Mouse (Mus musculus): ENCODE results near the gene Klk1b8.
A peak's percentile ranks its signal among the peaks of the same experiment; 100 is the strongest.
"Not testable (repeated sequence)": the region's sequence is repeated elsewhere in the genome, so short reads cannot be mapped to it uniquely, and the experiment has no call there.

Gene Klk1b8

DNA sequence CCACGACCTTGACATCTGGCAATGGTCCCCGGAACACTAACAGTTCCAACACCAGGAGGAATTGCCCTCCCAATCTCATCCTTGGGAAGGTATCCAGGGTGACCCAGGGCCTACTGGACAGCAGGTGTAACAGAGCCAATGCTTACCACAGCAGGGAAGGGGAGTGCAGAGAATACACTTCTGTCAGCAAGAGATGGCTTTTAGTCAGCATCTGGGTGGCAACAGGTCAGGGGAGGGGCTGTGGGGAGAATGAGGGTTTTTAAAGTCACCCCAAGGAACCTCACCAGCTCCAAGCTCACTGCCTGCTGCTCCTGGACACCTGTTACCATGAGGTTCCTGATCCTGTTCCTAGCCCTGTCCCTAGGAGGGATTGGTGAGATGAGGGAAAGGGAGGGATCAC lies at the start of gene Klk1b8:
Gene Klk1b8, plus strand, starts transcription at position 301 of the 400 bp plus-strand sequence.
- no peak for DNase-seq

GRCm38 (mm10) chr7:43914821-43915220 lies 35.6 kb upstream of the Klk1b8 start:
- no peak for DNase-seq

DNA sequence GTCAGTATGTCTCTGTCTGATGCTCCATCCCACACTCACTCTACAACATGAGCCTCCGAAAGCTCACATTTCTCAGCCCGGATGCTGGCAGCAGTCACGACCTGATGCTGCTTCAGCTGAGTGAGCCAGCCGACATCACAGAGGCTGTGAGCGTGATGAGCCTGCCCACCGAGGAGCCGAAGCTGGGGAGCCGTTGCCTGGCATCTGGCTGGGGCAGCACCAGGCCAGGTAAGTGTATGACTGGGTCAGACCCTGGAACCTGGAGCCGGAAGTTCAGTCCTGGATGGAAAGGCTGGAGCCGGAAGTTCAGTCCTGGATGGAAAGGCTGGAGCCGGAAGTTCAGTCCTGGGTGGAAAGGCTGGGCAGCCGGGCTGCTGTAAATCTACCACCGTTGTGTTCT lies 32.0 kb upstream of the Klk1b8 start:
- DNase-seq, result no peak

GRCm38 (mm10) chr7:43918871-43919270 lies 31.6 kb upstream of the Klk1b8 start:
- DNase-seq, result no peak

DNA sequence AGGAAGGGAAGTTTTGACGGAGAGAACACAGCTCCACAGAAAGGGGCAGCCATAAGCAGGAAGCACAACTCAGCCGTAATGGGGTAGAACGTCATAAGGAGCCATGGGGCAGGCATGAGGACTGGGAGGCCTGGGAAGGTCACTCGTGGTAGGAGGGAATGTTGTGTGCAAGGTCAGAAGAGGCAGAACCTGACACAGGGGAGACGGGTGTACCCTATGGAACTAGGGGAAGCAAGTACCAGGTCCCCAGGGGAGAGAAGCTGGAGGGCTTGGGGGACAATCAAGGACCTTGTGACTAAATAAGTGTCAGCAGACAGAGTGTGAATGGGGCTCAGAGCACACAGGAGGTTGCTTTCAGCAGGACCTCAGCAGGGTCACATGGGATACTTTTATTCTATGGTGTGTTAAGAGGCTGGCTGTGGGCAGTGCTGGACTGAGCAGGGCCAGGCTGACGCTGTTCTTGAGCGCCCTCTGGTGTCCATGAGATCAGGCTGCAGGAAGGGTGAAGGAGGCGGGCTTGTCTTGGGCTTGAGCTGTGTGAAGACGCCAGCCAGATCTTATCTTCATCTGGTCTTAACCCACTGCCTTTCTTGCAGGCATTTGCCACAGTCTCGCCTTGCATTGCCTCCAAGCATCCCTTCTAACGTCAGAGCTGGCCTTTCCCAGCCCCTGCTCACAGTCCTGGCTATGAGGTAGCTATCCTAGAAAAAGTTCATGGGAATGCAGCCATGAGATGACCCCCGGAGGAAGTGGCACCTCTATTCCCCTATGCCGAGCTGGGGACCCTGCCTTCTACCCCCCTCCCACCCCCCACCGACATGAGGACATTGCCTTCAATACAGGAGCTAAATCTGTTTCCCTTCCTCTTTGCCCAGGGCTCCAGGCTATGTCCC lies 30.7 kb upstream of the Klk1b8 start:
- peak; percentile 64 for DNase-seq

GRCm38 (mm10) chr7:43920582-43920981 lies 29.9 kb upstream of the Klk1b8 start:
- no peak for DNase-seq

DNA sequence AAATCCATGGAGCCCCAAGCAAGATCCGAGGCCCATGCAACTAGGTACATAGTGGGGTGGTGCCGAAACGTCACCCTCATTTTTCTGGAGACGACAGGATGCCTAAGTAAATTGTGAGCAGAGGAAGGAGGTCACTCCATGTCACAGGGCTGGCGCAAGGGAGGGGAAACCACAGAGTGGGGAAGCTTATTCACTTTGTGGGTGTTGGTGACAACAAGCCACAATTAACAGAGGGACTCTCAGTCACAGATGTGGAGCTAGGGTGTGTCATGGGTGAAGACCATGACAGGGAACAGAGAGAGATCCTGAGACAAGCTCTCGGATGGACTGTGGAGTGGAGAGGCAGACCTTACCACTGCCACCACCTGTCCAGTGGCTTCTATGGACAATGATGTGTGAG lies 29.4 kb upstream of the Klk1b8 start:
- DNase-seq, result no peak

GRCm38 (mm10) chr7:43921941-43922340 lies 28.5 kb upstream of the Klk1b8 start:
- no peak for DNase-seq

GRCm38 (mm10) chr7:43925985-43926384 lies 24.5 kb upstream of the Klk1b8 start:
- no peak for DNase-seq

DNA sequence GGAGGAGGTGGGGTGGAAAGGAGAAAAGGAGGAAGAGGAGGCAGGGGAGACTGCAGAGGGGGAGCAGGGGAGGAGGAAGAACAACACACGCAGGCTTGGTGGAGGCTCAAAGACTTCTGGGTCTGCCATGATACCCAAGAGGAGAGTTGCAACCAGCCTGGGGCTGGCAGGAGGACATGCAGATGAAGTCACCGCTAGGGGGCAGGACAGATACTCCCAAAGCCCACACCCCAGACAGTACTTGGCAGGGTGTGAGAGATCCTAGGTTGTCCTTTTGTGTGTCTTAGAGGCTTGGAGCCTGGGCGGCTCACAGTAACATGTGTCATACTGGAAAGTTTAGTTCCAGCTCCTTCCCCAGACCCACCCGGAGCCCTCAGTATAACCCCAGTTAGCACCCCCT lies 21.9 kb upstream of the Klk1b8 start:
- peak; percentile 34 for DNase-seq

DNA sequence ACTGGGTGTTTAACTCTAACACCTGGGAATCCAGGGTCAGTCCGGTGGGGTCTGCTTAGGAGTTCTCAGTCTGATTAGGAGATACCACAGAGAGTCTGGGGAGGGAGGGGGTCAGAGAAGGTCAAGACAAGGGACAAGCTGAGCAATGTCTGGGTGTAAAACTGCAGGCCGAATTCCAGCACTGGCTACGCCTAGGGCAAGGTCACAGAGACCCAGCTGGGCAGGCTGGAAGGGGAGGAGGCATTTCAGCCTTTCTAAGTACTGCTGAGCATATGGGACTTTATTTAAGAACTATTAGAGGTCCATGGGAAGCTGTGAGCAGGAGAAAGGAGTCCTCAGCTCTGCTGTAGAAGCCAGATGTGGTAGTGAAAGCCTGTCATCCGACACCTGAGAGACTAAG lies 18.1 kb upstream of the Klk1b8 start:
- no peak for DNase-seq

GRCm38 (mm10) chr7:43933440-43933839 lies 17.0 kb upstream of the Klk1b8 start, which contains the start of gene Klk15:
Klk15 (plus strand) TSS chr7:43933740.
- no peak for DNase-seq

- DNase-seq, result peak; percentile 38
Observed at GRCm38 (mm10) chr7:43934747-43935146, 15.7 kb upstream of the Klk1b8 start.

DNA sequence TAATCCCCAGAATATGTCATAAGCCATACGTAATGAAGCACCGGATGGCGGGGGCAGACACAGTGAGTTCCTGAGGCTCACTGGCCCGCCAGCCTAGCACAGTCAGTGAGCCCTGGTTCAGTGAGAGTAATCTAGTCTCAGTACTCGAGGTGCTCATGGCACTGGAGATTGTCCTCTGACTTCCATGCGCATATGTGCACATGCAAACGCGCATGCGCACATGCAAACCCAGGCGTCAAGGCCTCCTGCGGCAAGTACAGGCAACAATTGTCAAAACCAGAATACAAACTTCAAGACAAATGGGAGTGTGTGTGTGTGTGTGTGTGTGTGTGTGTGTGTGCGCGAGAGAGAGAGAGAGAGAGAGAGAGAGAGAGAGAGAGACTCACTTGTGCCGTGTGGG lies 13.9 kb upstream of the Klk1b8 start:
- DNase-seq, result no peak

DNA sequence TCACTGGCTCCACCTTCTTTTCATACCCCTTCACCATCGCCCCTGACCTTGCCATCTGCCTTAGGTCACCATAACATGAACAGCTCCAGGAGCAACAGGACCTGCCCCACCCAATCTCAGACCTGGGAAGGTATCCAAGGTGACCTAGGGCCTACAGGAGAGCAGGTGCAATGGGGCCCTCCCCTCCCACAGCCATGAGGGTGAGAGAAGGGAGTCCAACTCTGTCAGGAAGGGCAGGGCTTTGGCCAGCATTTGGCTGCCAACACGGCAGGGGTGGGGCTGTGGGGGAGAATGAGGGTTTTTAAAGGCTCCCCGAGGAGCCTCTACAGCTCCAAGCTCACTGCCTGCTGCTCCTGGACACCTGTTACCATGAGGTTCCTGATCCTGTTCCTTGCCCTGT lies 8.2 kb upstream of the Klk1b8 start:
- DNase-seq, result peak; percentile 13

DNA sequence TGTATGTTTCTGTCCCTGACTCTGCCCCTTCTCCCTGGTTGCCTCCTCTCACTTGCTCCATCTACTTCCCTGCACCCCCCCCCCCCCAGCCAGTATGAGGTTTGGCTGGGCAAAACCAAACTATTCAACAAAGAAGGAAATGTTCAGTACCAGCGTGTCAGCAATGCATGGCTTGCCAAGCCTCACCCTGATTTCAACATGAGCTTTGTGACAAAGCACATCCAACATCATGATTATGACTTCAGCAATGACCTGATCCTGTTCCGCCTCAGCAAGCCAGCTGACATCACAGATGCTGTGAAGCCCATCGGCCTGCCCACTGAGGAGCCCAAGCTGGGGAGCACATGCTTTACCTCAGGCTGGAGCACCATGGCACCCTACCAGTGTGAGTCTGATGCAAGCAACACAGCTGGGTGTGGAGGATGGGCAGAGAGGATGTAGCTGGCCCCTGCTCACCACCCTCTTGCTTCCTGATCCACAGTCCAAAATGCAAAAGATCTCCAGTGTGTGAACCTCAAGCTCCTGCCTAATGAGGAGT lies 5.7 kb upstream of the Klk1b8 start:
- no peak for DNase-seq

- DNase-seq, result peak; percentile 27
Observed at GRCm38 (mm10) chr7:43952703-43953102, 2.2 kb downstream of the Klk1b8 start.

GRCm38 (mm10) chr7:43966451-43966850 lies 16.0 kb downstream of the Klk1b8 start, which contains the start of gene Klk1b1:
Klk1b1 (plus strand) TSS chr7:43966751.
- DNase-seq, result no peak

DNA sequence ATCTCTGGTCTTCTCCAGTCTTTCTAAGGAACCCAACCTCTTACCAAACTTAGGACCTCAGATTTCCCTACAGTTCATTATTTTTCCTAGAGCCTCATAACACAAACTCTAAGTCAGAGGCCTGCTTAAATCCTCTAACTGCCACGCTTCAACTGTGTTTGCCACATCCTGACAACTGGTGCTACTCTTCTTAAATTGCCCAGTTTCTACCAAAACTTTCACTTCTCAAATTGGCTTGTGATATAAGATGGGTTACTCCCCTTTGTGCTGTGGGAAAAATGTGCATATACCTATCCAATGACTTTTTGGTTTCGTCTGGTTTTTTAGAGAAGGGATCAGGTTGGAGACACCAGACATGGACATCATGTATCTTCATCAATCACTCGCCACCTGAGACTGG lies 16.6 kb downstream of the Klk1b8 start:
- no peak for DNase-seq

- DNase-seq, result no peak
Observed at GRCm38 (mm10) chr7:43967612-43968011, 17.1 kb downstream of the Klk1b8 start.

- DNase-seq, result not testable (repeated sequence)
Observed at GRCm38 (mm10) chr7:43975761-43976160, 25.3 kb downstream of the Klk1b8 start, which contains the start of gene Klk1b9. Klk1b9 (plus strand) TSS chr7:43976061.

DNA sequence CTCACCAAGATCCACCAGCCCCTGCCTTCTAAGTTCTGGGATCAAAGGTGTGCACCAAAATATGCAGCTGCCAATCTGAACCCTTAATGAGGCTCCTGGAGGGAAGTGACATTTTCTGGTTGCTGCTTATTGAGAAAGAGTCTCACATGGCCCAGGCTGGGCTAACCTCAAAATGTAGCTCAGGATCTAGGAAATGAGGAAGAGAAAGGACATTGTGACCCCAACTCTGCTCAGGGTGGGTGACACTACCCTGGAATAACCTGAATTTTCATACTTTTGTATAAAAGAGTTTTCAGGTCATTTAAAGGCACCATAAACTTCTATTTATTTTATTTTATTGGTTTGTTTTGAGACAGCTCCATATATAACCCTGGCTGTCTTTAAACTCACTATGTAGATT lies 35.2 kb downstream of the Klk1b8 start:
- no peak for DNase-seq

GRCm38 (mm10) chr7:43994821-43995220 lies 44.4 kb downstream of the Klk1b8 start:
- DNase-seq, result not testable (repeated sequence)

- DNase-seq, result not testable (repeated sequence)
Observed at GRCm38 (mm10) chr7:43995577-43995976, 45.1 kb downstream of the Klk1b8 start, which contains the start of gene Klk1b11. Klk1b11 (plus strand) TSS chr7:43995877.
